Mouse (Mus musculus): ENCODE data around the gene Cd86. TPM values are rescaled to one million over a fixed set of nuclear protein-coding genes. Genes with fewer than 3 reads are reported as not detected.

Cd86 gene
- polyA plus RNA-seq, 1 experiment, result 1.5 TPM

- Histone ChIP-seq H3K4me3 (replicated peaks) (no peak overlapping the region), H3K4me1 (no peaks in the 10 kb centered on the region), H3K9me3 (no peaks in the 10 kb centered on the region), H3K27me3 (replicated peaks) (no peaks in the 10 kb centered on the region), H3K36me3 (replicated peaks; ENCODE audit: low read length) (no peaks in the 10 kb centered on the region)
- TF ChIP-seq GATA1 (IDR thresholded peaks at IDR 0.05; ENCODE audit: borderline replicate concordance, low read length) (no peak), FLI1 (IDR thresholded peaks at IDR 0.05; ENCODE audit: low read length) (no peak)
Observed at GRCm38 (mm10) chr16:36663484-36663883, 2.4 kb downstream of the Cd86 start.

- Histone ChIP-seq H3K4me1 (no peaks in the 10 kb centered on the region), H3K4me3 (replicated peaks) (no peak overlapping the region)
Observed at GRCm38 (mm10) chr16:36661330-36661729, 4.6 kb downstream of the Cd86 start.

GRCm38 (mm10) chr16:36655910-36656309 lies 10.0 kb downstream of the Cd86 start:
- Histone ChIP-seq H3K36me3 (replicated peaks; ENCODE audit: low read length) (no peaks in the 10 kb centered on the region), H3K4me1 (no peaks in the 10 kb centered on the region), H3K9me3 (0 out of 2 replicates have a peak, but pooled peaks cover 2% of the 10 kb centered on the region), H3K4me3 (replicated peaks) (no peak overlapping the region), H3K27me3 (replicated peaks) (no peaks in the 10 kb centered on the region)
- TF ChIP-seq GATA1 (IDR thresholded peaks at IDR 0.05; ENCODE audit: borderline replicate concordance, low read length) (no peak), FLI1 (IDR thresholded peaks at IDR 0.05; ENCODE audit: low read length) (no peak)

More at GRCm38 (mm10) chr16:36661330-36661729, 4.6 kb downstream of the Cd86 start:
- H3K27me3 ChIP-seq (replicated peaks), result no peaks in the 10 kb centered on the region
- no peaks in the 10 kb centered on the region for H3K36me3 ChIP-seq (replicated peaks; ENCODE audit: low read length)
- TF ChIP-seq FLI1 (IDR thresholded peaks at IDR 0.05; ENCODE audit: low read length) (no peak), GATA1 (IDR thresholded peaks at IDR 0.05; ENCODE audit: borderline replicate concordance, low read length) (no peak)
- H3K9me3 ChIP-seq, result no peaks in the 10 kb centered on the region

GRCm38 (mm10) chr16:36655199-36655598 lies 10.7 kb downstream of the Cd86 start:
- H3K27me3 ChIP-seq (replicated peaks), result no peaks in the 10 kb centered on the region
- no peaks in the 10 kb centered on the region for H3K36me3 ChIP-seq (replicated peaks; ENCODE audit: low read length)
- TF ChIP-seq GATA1 (IDR thresholded peaks at IDR 0.05; ENCODE audit: borderline replicate concordance, low read length) (no peak), FLI1 (IDR thresholded peaks at IDR 0.05; ENCODE audit: low read length) (no peak)

GRCm38 (mm10) chr16:36651174-36651766 lies 14.6 kb downstream of the Cd86 start:
- H3K9me3 ChIP-seq, result peaks cover 4% of the 10 kb centered on the region; the same call in 1 of the 2 replicates
- H3K4me3 ChIP-seq (replicated peaks), result no peak overlapping the region
- no peaks in the 10 kb centered on the region for H3K27me3 ChIP-seq (replicated peaks)
- no peak for TF ChIP-seq FLI1 (IDR thresholded peaks at IDR 0.05; ENCODE audit: low read length)
- no peak for TF ChIP-seq GATA1 (IDR thresholded peaks at IDR 0.05; ENCODE audit: borderline replicate concordance, low read length)
- no peaks in the 10 kb centered on the region for H3K4me1 ChIP-seq
- no peaks in the 10 kb centered on the region for H3K36me3 ChIP-seq (replicated peaks; ENCODE audit: low read length)

More at GRCm38 (mm10) chr16:36655199-36655598, 10.7 kb downstream of the Cd86 start:
- Histone ChIP-seq H3K4me3 (replicated peaks) (no peak overlapping the region), H3K4me1 (no peaks in the 10 kb centered on the region), H3K9me3 (0 out of 2 replicates have a peak, but pooled peaks cover 2% of the 10 kb centered on the region)

- H3K36me3 ChIP-seq (replicated peaks; ENCODE audit: low read length), result no peaks in the 10 kb centered on the region
- H3K4me1 ChIP-seq, result no peaks in the 10 kb centered on the region
- no peak for TF ChIP-seq FLI1 (IDR thresholded peaks at IDR 0.05; ENCODE audit: low read length)
- TF ChIP-seq GATA1 (IDR thresholded peaks at IDR 0.05; ENCODE audit: borderline replicate concordance, low read length), result no peak
- H3K4me3 ChIP-seq (replicated peaks), result no peak overlapping the region
- H3K9me3 ChIP-seq, result peaks cover 12% of the 10 kb centered on the region
- no peaks in the 10 kb centered on the region for H3K27me3 ChIP-seq (replicated peaks)
Observed at GRCm38 (mm10) chr16:36650511-36650910, 15.4 kb downstream of the Cd86 start.

- no peak overlapping the region for H3K4me3 ChIP-seq (replicated peaks)
- no peaks in the 10 kb centered on the region for H3K27me3 ChIP-seq (replicated peaks)
- no peak for TF ChIP-seq FLI1 (IDR thresholded peaks at IDR 0.05; ENCODE audit: low read length)
- no peak for TF ChIP-seq GATA1 (IDR thresholded peaks at IDR 0.05; ENCODE audit: borderline replicate concordance, low read length)
- H3K9me3 ChIP-seq, result peaks cover 9% of the 10 kb centered on the region
- no peaks in the 10 kb centered on the region for H3K36me3 ChIP-seq (replicated peaks; ENCODE audit: low read length)
- H3K4me1 ChIP-seq, result no peaks in the 10 kb centered on the region
Observed at GRCm38 (mm10) chr16:36649304-36649703, 16.6 kb downstream of the Cd86 start.

GRCm38 (mm10) chr16:36645124-36645523 lies 20.8 kb downstream of the Cd86 start:
- no peaks in the 10 kb centered on the region for H3K36me3 ChIP-seq (replicated peaks; ENCODE audit: low read length)
- H3K4me1 ChIP-seq, result no peaks in the 10 kb centered on the region
- no peak overlapping the region for H3K4me3 ChIP-seq (replicated peaks)
- peaks cover 10% of the 10 kb centered on the region for H3K9me3 ChIP-seq
- TF ChIP-seq GATA1 (IDR thresholded peaks at IDR 0.05; ENCODE audit: borderline replicate concordance, low read length) (no peak), FLI1 (IDR thresholded peaks at IDR 0.05; ENCODE audit: low read length) (no peak)
- no peaks in the 10 kb centered on the region for H3K27me3 ChIP-seq (replicated peaks)

- Histone ChIP-seq H3K36me3 (replicated peaks; ENCODE audit: low read length) (no peaks in the 10 kb centered on the region), H3K4me3 (replicated peaks) (no peak overlapping the region), H3K9me3 (peaks cover 18% of the 10 kb centered on the region), H3K4me1 (no peaks in the 10 kb centered on the region), H3K27me3 (replicated peaks) (no peaks in the 10 kb centered on the region)
- TF ChIP-seq GATA1 (IDR thresholded peaks at IDR 0.05; ENCODE audit: borderline replicate concordance, low read length), result no peak
- no peak for TF ChIP-seq FLI1 (IDR thresholded peaks at IDR 0.05; ENCODE audit: low read length)
Observed at GRCm38 (mm10) chr16:36642696-36643046, 23.2 kb downstream of the Cd86 start.

GRCm38 (mm10) chr16:36641830-36642695 lies 23.8 kb downstream of the Cd86 start:
- H3K36me3 ChIP-seq (replicated peaks; ENCODE audit: low read length), result no peaks in the 10 kb centered on the region
- H3K4me1 ChIP-seq, result no peaks in the 10 kb centered on the region
- peaks cover 18% of the 10 kb centered on the region for H3K9me3 ChIP-seq
- no peaks in the 10 kb centered on the region for H3K27me3 ChIP-seq (replicated peaks)
- TF ChIP-seq GATA1 (IDR thresholded peaks at IDR 0.05; ENCODE audit: borderline replicate concordance, low read length) (no peak), FLI1 (IDR thresholded peaks at IDR 0.05; ENCODE audit: low read length) (no peak)
- no peak overlapping the region for H3K4me3 ChIP-seq (replicated peaks)
